Mouse (Mus musculus): ENCODE results near the gene Apol9b.
A peak's percentile ranks its signal among the peaks of the same experiment; 100 is the strongest.
"Not testable (repeated sequence)": the region's sequence is repeated elsewhere in the genome, so short reads cannot be mapped to it uniquely, and the experiment has no call there.

The Apol9b gene

GRCm38 (mm10) chr15:77728739-77729138 lies at the start of gene Apol9b:
Gene Apol9b (plus strand): TSS chr15:77729039.
- DNase-seq (ENCODE audit: low spot score) = not testable (repeated sequence)

- peak; percentile 75 for DNase-seq (ENCODE audit: low spot score)
These were observed 44.9 kb upstream of the Apol9b start for GRCm38 (mm10) chr15:77683944-77684343.

GRCm38 (mm10) chr15:77691532-77692311 lies 37.1 kb upstream of the Apol9b start:
- not testable (repeated sequence) for DNase-seq (ENCODE audit: low spot score)

- not testable (repeated sequence) for DNase-seq (ENCODE audit: low spot score)
These were observed 34.0 kb upstream of the Apol9b start for GRCm38 (mm10) chr15:77694687-77695295.

- DNase-seq (ENCODE audit: low spot score) = not testable (repeated sequence)
These were observed 30.2 kb upstream of the Apol9b start, which contains the start of gene Apol7e for GRCm38 (mm10) chr15:77698656-77699055. Gene Apol7e (plus strand): TSS chr15:77698857.

GRCm38 (mm10) chr15:77705306-77705705 lies 23.5 kb upstream of the Apol9b start:
- not testable (repeated sequence) for DNase-seq (ENCODE audit: low spot score)

GRCm38 (mm10) chr15:77708936-77709335 lies 19.9 kb upstream of the Apol9b start:
- DNase-seq (ENCODE audit: low spot score) = not testable (repeated sequence)

GRCm38 (mm10) chr15:77718240-77718639 lies 10.6 kb upstream of the Apol9b start:
- DNase-seq (ENCODE audit: low spot score) = not testable (repeated sequence)

GRCm38 (mm10) chr15:77721509-77721908 lies 7.3 kb upstream of the Apol9b start:
- DNase-seq (ENCODE audit: low spot score) = not testable (repeated sequence)

- not testable (repeated sequence) for DNase-seq (ENCODE audit: low spot score)
These were observed 4.5 kb upstream of the Apol9b start for GRCm38 (mm10) chr15:77724208-77724911.

DNA sequence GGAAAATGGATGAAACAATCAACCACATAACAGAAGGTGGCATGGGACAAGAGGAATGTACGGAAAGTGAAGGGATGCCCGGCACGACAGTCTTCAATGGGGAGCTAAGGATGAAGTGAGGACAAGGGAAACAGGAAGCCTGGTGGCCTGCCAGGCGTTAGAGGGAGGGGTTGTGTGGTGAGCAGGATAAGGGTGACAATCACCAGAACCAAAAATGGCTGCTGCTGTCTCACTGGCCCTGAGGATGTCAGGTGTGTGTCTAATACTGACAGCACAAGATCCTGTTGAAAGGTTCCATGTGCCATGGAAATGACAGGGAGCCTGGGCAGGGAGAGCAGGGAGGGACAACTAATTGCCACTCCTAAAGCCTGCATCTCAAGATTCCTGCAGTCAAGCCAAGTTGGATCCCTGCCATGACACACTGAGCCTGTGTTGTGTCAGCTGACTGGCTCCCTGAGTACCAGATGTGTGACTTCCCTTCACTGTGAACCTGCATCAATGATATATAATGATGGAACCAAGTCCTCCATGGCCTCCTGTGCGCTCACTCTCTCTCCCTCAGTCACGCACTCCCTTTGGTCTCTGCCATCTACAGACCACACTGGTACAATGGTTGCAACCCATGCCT lies 3.3 kb upstream of the Apol9b start:
- DNase-seq (ENCODE audit: low spot score) = not testable (repeated sequence)

- DNase-seq (ENCODE audit: low spot score) = not testable (repeated sequence)
These were observed 1.7 kb upstream of the Apol9b start for GRCm38 (mm10) chr15:77727139-77727538.

DNA sequence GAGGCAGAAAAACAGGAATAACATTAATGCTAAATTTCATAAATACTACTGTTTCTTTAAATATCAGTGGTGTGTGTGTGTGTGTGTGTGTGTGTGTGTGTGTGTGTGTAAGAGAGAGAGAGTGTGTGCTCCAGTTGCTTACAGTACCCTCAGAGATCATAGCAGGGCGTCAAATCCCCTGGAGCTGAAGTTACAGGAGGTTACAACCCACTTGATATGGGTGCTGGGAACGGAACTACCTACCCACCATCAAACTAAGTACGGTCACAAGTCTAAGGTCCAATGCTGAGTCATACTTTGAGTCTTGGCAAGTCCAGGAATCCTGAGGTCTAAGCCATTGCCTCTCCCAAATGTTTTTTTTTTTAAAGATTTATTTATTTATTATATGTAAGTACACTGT lies 1.1 kb upstream of the Apol9b start:
- not testable (repeated sequence) for DNase-seq (ENCODE audit: low spot score)

DNA sequence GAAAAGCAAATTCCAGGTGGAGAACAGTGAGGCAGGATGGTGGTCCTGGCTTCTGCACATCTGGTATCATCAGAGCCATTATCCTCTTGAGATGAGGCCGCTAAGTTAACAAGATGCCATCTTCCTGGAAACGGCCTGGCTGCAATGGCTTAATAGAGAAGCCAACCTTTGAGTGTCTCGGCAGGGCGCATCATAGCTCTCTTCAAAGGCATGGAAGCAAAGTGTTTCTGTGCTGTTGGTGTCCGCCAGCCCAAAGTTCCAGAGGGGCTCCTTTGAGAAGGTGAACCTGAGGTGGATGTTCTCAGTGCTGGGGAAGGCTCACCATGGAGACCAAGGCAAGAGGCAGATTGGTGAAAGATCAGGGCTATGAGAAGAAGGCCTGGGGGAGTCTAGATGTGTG lies 2.8 kb downstream of the Apol9b start:
- no peak for DNase-seq (ENCODE audit: low spot score)

GRCm38 (mm10) chr15:77732851-77733250 lies 4.0 kb downstream of the Apol9b start:
- not testable (repeated sequence) for DNase-seq (ENCODE audit: low spot score)

GRCm38 (mm10) chr15:77733380-77733779 lies 4.5 kb downstream of the Apol9b start:
- DNase-seq (ENCODE audit: low spot score) = not testable (repeated sequence)

- not testable (repeated sequence) for DNase-seq (ENCODE audit: low spot score)
These were observed 5.1 kb downstream of the Apol9b start for GRCm38 (mm10) chr15:77733903-77734302.

DNA sequence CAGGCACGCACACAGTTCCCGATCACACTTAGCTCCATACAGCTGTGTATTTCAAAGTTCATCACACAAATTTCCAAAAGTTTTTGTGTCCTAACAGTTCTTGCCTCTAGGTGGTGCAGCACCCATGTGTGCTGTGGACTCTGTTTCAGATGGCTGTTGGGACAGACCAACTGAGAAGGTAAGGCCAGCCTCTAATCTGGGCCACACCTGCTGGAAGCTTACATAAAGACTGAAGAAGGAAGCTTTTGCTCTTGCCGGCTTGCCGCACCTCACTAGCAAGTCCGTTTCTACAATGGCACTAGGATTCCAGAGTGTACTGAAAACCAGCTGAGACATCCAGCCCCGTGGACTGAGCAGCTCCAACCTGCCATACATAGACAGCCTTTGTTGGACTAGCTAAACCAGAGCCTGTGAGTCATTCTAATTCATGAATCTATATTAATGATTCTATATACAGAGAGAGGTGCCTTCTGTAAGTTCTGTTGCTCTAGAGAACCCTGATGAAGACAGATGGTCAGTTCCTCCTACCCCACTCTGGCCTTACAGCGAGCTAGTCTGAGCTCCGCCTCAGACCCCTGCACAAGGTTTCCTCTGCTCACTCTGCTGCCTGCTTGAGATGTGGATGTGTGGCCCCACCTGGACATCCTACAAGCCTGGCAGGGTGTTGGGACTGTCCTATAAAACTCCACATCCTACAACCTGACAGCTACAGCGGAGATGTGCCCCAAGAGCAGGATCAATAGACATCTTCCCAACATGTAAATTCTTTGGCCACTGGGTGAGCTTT lies 11.9 kb downstream of the Apol9b start:
- DNase-seq (ENCODE audit: low spot score) = peak; percentile 41

DNA sequence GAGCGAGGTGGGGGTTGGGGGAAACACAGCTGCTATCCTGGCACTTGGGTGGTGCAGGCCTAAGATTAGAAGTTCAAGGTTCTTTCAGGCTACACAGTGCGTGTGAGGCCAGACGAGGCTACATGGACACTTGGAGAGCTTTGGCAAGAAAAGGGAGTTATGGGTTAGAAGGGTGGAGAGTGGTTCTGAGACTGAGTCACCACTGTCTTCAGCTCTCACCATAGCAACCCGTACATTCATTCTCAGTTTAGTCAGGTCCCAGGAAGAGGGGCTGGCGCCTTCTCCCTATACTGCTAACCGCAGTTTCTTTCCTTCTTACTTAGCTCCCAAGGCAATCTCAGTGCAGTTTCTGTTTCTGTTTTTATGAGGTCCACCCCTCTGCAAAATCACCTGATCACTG lies 12.7 kb downstream of the Apol9b start:
- not testable (repeated sequence) for DNase-seq (ENCODE audit: low spot score)

- DNase-seq (ENCODE audit: low spot score) = no peak
These were observed 15.8 kb downstream of the Apol9b start for GRCm38 (mm10) chr15:77744632-77745031.

GRCm38 (mm10) chr15:77745081-77745480 lies 16.2 kb downstream of the Apol9b start:
- DNase-seq (ENCODE audit: low spot score) = no peak
